Mouse (Mus musculus) lung, adult 2 months (tissue): Measurements from ENCODE around the gene Klhl2.

Experiments
- CTCF ChIP-seq: fragments of 200-500 bp; IDR thresholded peaks from 2 replicates; pipeline ENCODE4 v1.5.1; 2011; ENCODE audit warnings: mild to moderate bottlenecking, low read length, control low read depth; ENCODE audit not compliant: insufficient read depth
- POLR2A ChIP-seq: fragments of 200-500 bp; IDR thresholded peaks from 2 replicates; pipeline ENCODE4 v1.6.1; 2011; ENCODE audit warnings: low read depth, mild to moderate bottlenecking, control low read depth, low read length, borderline replicate concordance; ENCODE audit errors: extremely low read depth

DNA sequence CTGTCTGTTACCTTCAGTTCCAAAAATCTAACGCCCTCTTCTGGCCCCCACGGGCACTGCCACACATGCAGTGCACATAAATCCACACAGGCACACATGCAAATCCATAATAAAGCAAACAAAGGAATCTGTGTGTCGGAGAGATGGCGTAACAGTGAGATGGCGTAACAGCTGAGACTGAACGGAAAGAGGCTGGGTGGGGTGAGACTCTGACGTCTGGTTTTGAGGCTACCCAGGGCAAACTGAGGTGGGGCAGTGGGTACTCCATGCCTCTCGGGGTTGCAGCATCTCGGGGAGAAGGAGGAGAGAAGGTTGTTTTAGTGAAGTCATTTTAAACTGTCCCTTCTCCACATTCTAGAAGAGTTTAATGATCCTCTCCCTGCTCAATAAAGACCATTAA lies 20.4 kb downstream of the Klhl2 start:
- no peak for TF ChIP-seq CTCF
- TF ChIP-seq POLR2A = no peak
